Mouse (Mus musculus): ENCODE results near the gene Rfc2. TPM values are rescaled to one million over a fixed set of nuclear protein-coding genes. Genes with fewer than 3 reads are reported as not detected.
"Not testable (repeated sequence)": the region's sequence is repeated elsewhere in the genome, so short reads cannot be mapped to it uniquely, and the experiment has no call there.

Gene Rfc2
- polyA plus RNA-seq, 1 experiment: 29.7 TPM

DNA sequence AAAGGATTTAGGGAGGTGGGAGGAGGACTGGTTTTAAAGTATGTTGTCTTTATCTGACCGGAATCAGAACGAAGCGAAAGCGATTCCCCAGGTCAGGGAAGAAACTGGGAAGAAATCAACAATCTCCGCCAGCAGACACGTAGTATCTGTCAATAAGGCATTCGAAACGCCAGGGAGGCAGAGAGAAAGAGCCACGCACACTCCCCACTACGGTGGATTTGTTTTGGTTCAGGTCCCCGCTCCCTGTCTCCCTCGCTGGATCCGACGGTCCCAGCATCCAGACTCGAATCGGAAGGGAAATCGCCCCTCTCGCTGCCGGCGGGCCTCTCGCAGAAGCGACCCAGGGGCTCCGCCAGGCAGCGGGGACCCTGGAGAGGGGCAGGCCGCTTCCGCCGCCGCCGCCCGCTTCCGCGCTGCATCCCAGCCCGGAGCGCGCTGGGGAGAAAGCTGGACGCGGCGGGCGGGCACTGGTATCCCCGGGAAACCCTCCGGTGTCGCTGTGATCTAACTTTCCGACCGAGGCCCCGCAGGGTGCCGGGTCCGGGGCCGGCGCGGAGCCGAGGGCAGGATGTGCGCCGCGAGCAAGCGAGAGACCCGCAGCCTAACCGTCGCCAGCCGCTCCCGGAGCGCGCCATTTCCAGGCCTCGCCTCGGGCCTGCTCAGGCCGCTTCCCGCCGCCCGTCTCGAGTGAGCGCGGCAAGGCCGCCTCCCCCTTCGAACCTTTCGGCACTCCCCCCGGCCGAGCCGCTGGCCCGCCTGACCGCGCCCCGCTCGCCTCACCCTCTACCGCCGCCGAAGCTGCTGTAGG is 57.5 kb downstream of the Rfc2 start:
- Histone ChIP-seq H3K4me3 (ENCODE audit: insufficient read depth, low read depth, low read length) (peak overlapping the region; percentile 94), H3K4me1 (ENCODE audit: control insufficient read depth, insufficient read depth, insufficient read length, low read length) (peaks cover 11% of the 10 kb centered on the region), H3K27ac (replicated peaks; ENCODE audit: low read depth, low read length) (peak overlapping the region; percentile 96)

DNA sequence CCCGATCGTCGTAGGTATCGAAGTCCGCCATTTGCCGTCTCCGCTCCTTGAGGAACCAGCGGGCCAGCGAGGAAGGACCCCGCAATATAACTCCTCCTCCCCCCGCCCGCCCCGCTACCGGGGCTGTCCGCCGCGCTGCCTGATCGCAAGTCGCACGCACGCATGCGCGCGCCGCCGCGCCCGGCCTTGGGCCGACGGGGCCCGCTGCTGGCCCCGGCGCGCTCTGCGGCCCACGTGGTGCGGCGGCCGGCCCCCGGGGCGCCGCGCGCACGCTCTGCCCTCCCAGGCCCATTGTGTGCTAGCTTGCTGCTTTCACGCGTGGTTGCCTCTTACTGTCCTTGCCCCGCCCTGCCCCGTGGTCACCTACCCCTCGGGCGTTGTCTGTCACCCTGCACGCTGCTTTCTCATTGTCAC is 58.1 kb downstream of the Rfc2 start, which contains the start of gene Eif4h:
Gene Eif4h (minus strand): TSS at position 222 of the 414 bp plus-strand sequence.
- H3K4me1 ChIP-seq (ENCODE audit: control insufficient read depth, insufficient read depth, insufficient read length, low read length): peaks cover 11% of the 10 kb centered on the region
- H3K4me3 ChIP-seq (ENCODE audit: insufficient read depth, low read depth, low read length): peak within 1 kb of the TSS; percentile 94
- peak within 1 kb of the TSS; percentile 96 for H3K27ac ChIP-seq (replicated peaks; ENCODE audit: low read depth, low read length)

DNA sequence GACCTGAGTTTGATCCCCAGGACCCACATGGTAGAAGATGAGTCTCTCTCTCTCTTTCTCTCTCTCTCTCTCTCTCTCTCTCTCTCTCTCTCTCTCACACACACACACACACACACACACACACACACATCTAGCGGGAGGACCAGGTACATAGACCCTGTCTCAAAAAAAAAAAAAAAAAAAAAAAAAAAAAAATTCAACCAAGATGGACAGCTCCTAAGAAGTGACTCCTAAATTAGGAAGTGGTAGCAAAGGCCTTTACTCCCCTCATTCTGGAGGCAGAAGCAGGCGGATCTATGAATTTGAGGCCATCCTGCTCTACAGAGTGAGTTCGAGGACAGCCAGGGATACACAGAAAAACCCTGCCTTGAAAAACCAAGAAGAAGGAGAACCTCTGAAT is 59.2 kb downstream of the Rfc2 start:
- H3K4me3 ChIP-seq (ENCODE audit: insufficient read depth, low read depth, low read length): no peak overlapping the region
- no peak overlapping the region for H3K27ac ChIP-seq (replicated peaks; ENCODE audit: low read depth, low read length)
- peaks cover 11% of the 10 kb centered on the region for H3K4me1 ChIP-seq (ENCODE audit: control insufficient read depth, insufficient read depth, insufficient read length, low read length)

- Histone ChIP-seq H3K4me1 (ENCODE audit: control insufficient read depth, insufficient read depth, insufficient read length, low read length) (peaks cover 3% of the 10 kb centered on the region; the same call in 1 of the 2 replicates), H3K4me3 (ENCODE audit: insufficient read depth, low read depth, low read length) (no peak overlapping the region), H3K27ac (replicated peaks; ENCODE audit: low read depth, low read length) (peak overlapping the region; percentile 30; the same call in 1 of the 2 replicates)
Measured at GRCm38 (mm10) chr5:134644121-134644520, 63.0 kb downstream of the Rfc2 start.

DNA sequence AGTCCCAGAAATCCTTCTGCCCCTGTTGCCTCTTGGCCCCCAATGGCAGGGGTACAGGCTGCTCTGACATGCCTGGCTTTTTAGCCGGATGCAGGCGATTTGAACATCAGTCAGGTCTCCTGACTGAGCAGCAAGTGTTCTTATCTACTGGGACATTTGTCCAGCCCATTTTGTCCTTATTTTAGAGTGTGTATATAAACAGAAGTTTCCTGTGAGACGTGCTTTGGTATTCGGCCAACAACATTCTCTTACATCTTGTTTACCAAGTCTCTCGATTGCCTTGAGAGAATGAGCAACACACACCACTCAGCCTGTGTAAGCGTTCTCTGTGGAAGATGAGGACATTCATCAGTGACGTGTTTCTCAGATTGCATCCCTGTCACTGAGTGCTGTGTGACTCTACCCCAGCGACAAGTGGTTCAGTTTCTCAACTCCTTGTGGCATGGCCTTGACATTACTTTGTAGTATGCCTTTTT is 63.5 kb downstream of the Rfc2 start:
- Histone ChIP-seq H3K4me3 (ENCODE audit: insufficient read depth, low read depth, low read length) (no peak overlapping the region), H3K4me1 (ENCODE audit: control insufficient read depth, insufficient read depth, insufficient read length, low read length) (peaks cover 2% of the 10 kb centered on the region; the same call in 1 of the 2 replicates), H3K27ac (replicated peaks; ENCODE audit: low read depth, low read length) (peak overlapping the region; percentile 30)

DNA sequence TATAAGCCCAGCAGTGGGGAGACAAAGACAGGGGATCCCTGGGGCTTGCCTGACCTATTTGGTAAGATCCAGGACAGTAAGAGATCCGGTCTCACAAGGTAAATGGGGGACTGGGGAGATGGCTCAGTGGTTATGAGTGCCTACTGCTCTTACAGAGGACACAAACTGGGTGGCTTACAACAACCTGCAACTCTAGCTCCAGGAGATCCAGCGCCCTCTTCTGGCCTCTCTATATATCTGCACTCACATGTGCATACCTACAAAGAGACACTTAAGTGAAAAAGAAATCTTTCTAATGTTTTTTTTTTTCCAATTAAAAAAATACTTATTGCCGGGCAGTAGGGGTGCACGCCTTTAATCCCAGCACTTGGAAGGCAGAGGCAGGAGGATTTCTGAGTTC is 65.3 kb downstream of the Rfc2 start:
- H3K27ac ChIP-seq (replicated peaks; ENCODE audit: low read depth, low read length): no peak overlapping the region
- no peaks in the 10 kb centered on the region for H3K4me1 ChIP-seq (ENCODE audit: control insufficient read depth, insufficient read depth, insufficient read length, low read length)
- H3K4me3 ChIP-seq (ENCODE audit: insufficient read depth, low read depth, low read length): no peak overlapping the region

DNA sequence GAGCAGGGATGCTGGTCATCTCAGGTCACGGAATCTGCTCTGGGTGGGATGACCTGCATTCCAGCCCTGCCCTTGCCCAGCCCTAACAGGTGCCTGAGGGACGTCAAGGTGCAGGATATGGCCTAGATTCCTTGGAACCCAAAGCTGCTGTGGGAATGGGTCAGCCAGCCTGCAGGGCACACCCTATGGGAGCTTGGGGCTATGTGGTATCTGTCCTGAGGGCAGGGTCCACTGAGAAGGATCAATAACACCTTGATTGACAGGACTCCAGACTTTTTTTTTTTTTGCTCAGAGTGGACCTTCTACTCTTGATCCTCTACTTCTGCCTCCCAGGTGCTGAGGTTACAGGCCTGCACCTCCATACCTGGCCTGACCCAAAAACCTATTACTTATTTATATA is 66.2 kb downstream of the Rfc2 start:
- H3K27ac ChIP-seq (replicated peaks; ENCODE audit: low read depth, low read length): no peak overlapping the region
- H3K4me1 ChIP-seq (ENCODE audit: control insufficient read depth, insufficient read depth, insufficient read length, low read length): no peaks in the 10 kb centered on the region
- H3K4me3 ChIP-seq (ENCODE audit: insufficient read depth, low read depth, low read length): no peak overlapping the region

DNA sequence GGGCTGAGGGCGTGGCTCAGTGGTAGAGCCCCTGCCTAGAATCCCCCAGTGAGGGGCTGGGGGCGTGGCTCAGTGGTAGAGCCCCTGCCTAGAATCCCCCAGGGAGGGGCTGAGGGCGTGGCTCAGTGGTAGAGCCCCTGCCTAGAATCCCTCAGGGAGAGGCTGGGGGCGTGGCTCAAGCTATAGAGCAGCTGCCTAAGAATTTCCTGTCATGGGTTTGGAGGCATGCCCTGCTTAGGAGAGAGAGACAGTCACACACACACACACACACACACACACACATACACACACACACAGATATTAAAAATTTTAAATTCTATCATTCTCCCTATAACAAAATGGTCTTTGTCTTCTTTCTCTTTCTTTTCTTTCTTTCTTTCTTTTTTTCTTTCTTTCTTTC is 67.8 kb downstream of the Rfc2 start:
- not testable (repeated sequence) for H3K27ac ChIP-seq (replicated peaks; ENCODE audit: low read depth, low read length); H3K4me1 ChIP-seq (ENCODE audit: control insufficient read depth, insufficient read depth, insufficient read length, low read length)

GRCm38 (mm10) chr5:134650926-134651325 is 69.8 kb downstream of the Rfc2 start:
- no peak overlapping the region for H3K4me3 ChIP-seq (ENCODE audit: insufficient read depth, low read depth, low read length)
- H3K4me1 ChIP-seq (ENCODE audit: control insufficient read depth, insufficient read depth, insufficient read length, low read length): no peaks in the 10 kb centered on the region

More for the DNA sequence above, 67.8 kb downstream of the Rfc2 start:
- H3K4me3 ChIP-seq (ENCODE audit: insufficient read depth, low read depth, low read length): not testable (repeated sequence)

More at GRCm38 (mm10) chr5:134650926-134651325, 69.8 kb downstream of the Rfc2 start:
- no peak overlapping the region for H3K27ac ChIP-seq (replicated peaks; ENCODE audit: low read depth, low read length)

Other genes with a start within 250 kb of the Rfc2 start
- gene Gtf2ird1, start 124.7 kb upstream of the Rfc2 start, polyA plus RNA-seq (2012; ENCODE audit: insufficient read depth, insufficient read length, missing spikeins): 37.9 and 80.1 TPM in 2 replicates
- gene Clip2, start 28.9 kb upstream of the Rfc2 start, polyA plus RNA-seq (2012; ENCODE audit: insufficient read depth, insufficient read length, missing spikeins): 4.0 and 6.9 TPM in 2 replicates
- not detected in 2 replicates for gene Syna, start 21.2 kb upstream of the Rfc2 start, polyA plus RNA-seq (2012; ENCODE audit: insufficient read depth, insufficient read length, missing spikeins)
- 0.83 and 1.4 TPM in 2 replicates for gene Lat2, start 33.7 kb downstream of the Rfc2 start, polyA plus RNA-seq (2012; ENCODE audit: insufficient read depth, insufficient read length, missing spikeins)
- 116 and 126 TPM in 2 replicates for gene Eif4h, start 58.1 kb downstream of the Rfc2 start, polyA plus RNA-seq (2012; ENCODE audit: insufficient read depth, insufficient read length, missing spikeins)
- 4.1 and 7.5 TPM in 2 replicates for gene Limk1, start 107.2 kb downstream of the Rfc2 start, polyA plus RNA-seq (2012; ENCODE audit: insufficient read depth, insufficient read length, missing spikeins)
- 5.4 and 7.3 TPM in 2 replicates for gene Eln, start 166.0 kb downstream of the Rfc2 start, polyA plus RNA-seq (2012; ENCODE audit: insufficient read depth, insufficient read length, missing spikeins)

Data from brown adipose tissue, adult 24 weeks (tissue).